Mouse (Mus musculus) thymus, adult 2 months (tissue): ENCODE results near the gene Hibadh.

Experiments used
- CTCF ChIP-seq: fragments of 200-500 bp; IDR thresholded peaks from 2 replicates; pipeline ENCODE4 v1.5.1; 2012; ENCODE audit warnings: mild to moderate bottlenecking, control low read depth, low read length, moderate library complexity, borderline replicate concordance; ENCODE audit not compliant: control insufficient read depth, poor library complexity, insufficient read depth; ENCODE audit errors: extremely low read depth
- POLR2A ChIP-seq: fragments of 200-500 bp; IDR thresholded peaks from 2 replicates; pipeline ENCODE4 v1.6.1; 2012; ENCODE audit warnings: mild to moderate bottlenecking, low read length, control low read depth, moderate library complexity; ENCODE audit not compliant: control insufficient read depth, poor library complexity, insufficient read depth; ENCODE audit errors: extremely low read depth

- TF ChIP-seq POLR2A (no peak), CTCF (no peak)
Measured at GRCm38 (mm10) chr6:52539911-52540310, 100.3 kb downstream of the Hibadh start.
